Mouse (Mus musculus) neural tube, embryonic 14.5 days (tissue): ENCODE results near the gene Stoml1. TPM values are rescaled to one million over a fixed set of nuclear protein-coding genes. Genes with fewer than 3 reads are reported as not detected.

Experiments
- ATAC-seq: fragments of 200-750 bp; cut with Nextera tagmentation; 2 replicates; pipeline ENCODE4 v1.8.0; 2017; ENCODE audit warnings: low read depth, mild to moderate bottlenecking, moderate TSS enrichment, moderate library complexity
- H3K27ac ChIP-seq: fragments of 300-500 bp; sonication (generic); 2 replicates; pipeline ENCODE4 v1.5.1; 2014; ENCODE audit warnings: low read depth, mild to moderate bottlenecking, control low read depth, low read length, moderate library complexity, mixed read lengths
- H3K27me3 ChIP-seq: fragments of 300-500 bp; sonication (generic); 2 replicates; pipeline ENCODE4 v1.6.1; 2014; ENCODE audit warnings: low read length; ENCODE audit not compliant: control insufficient read depth, insufficient read depth
- H3K36me3 ChIP-seq: fragments of 300-500 bp; sonication (generic); 2 replicates; pipeline ENCODE4 v1.6.1; 2014; ENCODE audit warnings: low read length, mixed read lengths; ENCODE audit not compliant: control insufficient read depth, insufficient read depth
- H3K4me1 ChIP-seq: fragments of 300-500 bp; sonication (generic); 2 replicates; pipeline ENCODE4 v1.6.1; 2014; ENCODE audit warnings: low read length; ENCODE audit not compliant: control insufficient read depth, insufficient read depth
- H3K4me2 ChIP-seq: fragments of 300-500 bp; sonication (generic); 2 replicates; pipeline ENCODE4 v1.6.1; 2014; ENCODE audit warnings: mild to moderate bottlenecking, low read depth, low read length, control low read depth
- H3K4me3 ChIP-seq: fragments of 300-500 bp; sonication (generic); 2 replicates; pipeline ENCODE4 v1.5.1; 2014; ENCODE audit warnings: low read depth, low read length, control low read depth, mixed read lengths
- H3K9ac ChIP-seq: fragments of 300-500 bp; sonication (generic); replicated peaks from 2 replicates; pipeline ENCODE4 v1.6.1; 2014; ENCODE audit warnings: low read depth, mild to moderate bottlenecking, control low read depth, low read length, mixed read lengths
- H3K9me3 ChIP-seq: fragments of 300-500 bp; sonication (generic); 2 replicates; pipeline ENCODE4 v1.6.1; 2016; ENCODE audit warnings: low read length; ENCODE audit not compliant: control insufficient read depth
- WGBS: fragments of 180-500 bp; shearing (Covaris S2); extraction: QIAGEN DNeasy Blood & Tissue Kit; methylation state at CpG from one replicate; pipeline ENCODE4 v1.1.7; 2014; 5-methylcytosine and 5-hydroxymethylcytosine counted together
- polyA plus RNA-seq: library from polyadenylated mRNA; unstranded; fragments of >200 nt; fragmentation: Nextera tagmentation; extraction: Ambion mirVana; gene quantifications from 2 replicates; pipeline ENCODE4 v1.2.1, GENCODE M21; 2014

The Stoml1 gene
- 112 and 129 TPM in 2 replicates for polyA plus RNA-seq

DNA sequence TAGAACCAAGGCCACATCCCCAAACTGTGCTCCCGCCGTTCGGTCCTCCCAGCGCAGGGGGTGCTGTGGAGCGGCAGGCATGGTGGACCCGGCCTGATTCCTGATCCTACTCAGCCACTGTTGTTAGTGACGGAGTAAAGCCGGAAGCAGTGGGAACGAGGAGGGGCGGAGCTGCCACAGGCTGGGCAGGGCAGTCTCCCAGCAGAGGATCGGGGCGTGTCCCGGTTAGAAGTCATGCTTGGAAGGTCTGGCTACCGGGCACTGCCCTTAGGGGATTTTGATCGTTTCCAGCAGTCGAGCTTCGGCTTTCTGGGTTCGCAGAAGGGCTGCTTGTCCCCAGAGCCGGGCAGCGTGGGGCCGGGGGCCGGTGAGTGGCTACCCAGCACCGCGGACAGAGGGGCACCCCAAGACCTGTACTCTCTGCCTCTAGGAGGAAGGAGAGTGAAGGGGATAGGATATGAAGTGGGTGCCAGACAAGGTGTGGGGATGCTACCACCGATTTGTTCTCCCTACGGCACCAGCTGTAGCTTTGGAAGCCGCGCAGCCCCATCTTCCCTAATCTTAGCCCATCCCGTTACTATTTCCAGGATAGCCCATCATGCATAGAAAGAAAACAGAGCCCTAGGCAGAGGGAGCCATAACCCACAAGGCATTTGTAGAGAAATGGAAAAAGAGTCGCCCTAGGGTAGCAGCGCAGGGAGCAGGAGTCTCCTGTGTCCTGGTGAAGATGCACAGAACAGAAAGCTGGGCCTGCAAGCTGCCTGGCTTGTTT, at the start of gene Stoml1:
Gene Stoml1, plus strand, starts transcription at position 132 of the 772 bp plus-strand sequence.
- H3K9me3 ChIP-seq = no peaks in the 10 kb centered on the region
- H3K27me3 ChIP-seq = no peaks in the 10 kb centered on the region
- peaks cover 5% of the 10 kb centered on the region; the same call in 1 of the 2 replicates for H3K4me1 ChIP-seq
- peak within 1 kb of the TSS; percentile 88 for H3K4me3 ChIP-seq
- H3K36me3 ChIP-seq = 0 out of 2 replicates have a peak, but pooled peaks cover 9% of the 10 kb centered on the region
- H3K27ac ChIP-seq = peak within 1 kb of the TSS; percentile 75
- peak within 1 kb of the TSS; percentile 76 for H3K4me2 ChIP-seq
- under 1% methylated on average over 31 of the region's 31 CpGs for WGBS
- peak; percentile 98 for ATAC-seq
- peak within 1 kb of the TSS; percentile 86 for H3K9ac ChIP-seq

DNA sequence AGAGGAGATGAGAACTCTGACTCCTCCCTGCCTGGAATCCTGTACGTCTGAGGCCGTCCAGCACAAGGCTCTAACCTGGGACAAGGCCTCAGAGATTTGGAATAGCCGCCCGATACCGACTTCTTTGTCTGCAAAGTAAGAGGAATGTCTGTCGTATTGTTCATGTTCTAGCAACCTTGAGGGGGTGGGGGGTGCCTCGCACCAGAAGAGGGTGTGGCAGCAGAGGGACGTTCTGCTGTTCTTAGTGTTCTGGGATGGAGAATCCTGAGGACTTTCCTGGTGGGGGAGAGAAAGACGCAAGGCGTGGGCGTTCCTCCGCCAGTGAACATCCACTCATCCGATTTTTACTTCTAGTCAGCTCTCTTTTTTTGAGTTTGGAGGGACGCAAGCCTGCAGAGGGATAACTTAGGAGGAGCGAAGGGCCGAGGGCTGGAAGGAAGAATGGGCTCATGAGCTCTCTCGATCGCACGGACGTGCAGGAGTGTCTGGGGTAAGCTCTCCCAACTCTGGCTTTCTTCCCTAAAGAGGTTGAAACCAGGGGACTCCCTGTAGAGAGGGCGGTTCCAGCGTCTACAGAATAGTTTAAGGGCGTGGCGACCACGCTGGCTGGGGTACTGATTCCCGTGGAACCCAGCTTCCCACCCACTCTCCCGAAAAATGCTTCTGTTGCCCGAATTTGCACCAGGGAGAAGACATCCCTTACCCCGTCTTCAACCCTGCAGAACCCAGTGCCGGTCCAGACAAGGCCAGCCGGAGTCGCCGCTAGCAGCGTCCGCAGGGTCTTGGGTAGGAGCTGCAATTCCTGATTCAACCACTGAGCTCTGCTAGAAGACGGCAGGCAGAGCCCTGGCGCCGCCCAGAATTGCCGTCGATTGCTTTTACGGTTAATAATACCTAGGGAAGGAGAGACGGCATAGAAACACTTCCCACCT, 49.2 kb upstream of the Stoml1 start, which contains the start of the genes Islr and Islr2:
Gene Islr, minus strand, starts transcription at position 791 of the 932 bp plus-strand sequence.
Gene Islr2, minus strand, starts transcription at position 804 of the 932 bp plus-strand sequence.
- no peaks in the 10 kb centered on the region for H3K36me3 ChIP-seq
- WGBS = under 1% methylated on average over 42 of the region's 42 CpGs
- peaks cover 13% of the 10 kb centered on the region; the same call in 1 of the 2 replicates for H3K4me1 ChIP-seq
- no peaks in the 10 kb centered on the region for H3K9me3 ChIP-seq
- peaks cover 47% of the 10 kb centered on the region for H3K27me3 ChIP-seq
- peak within 1 kb of the TSS; percentile 31 for H3K4me2 ChIP-seq
- H3K4me3 ChIP-seq = peak within 1 kb of the TSS; percentile 24
- peak within 1 kb of the TSS; percentile 39; the same call in 1 of the 2 replicates for H3K9ac ChIP-seq
- peak; percentile 73 for ATAC-seq
- H3K27ac ChIP-seq = peak within 1 kb of the TSS; percentile 35; the same call in 1 of the 2 replicates

DNA sequence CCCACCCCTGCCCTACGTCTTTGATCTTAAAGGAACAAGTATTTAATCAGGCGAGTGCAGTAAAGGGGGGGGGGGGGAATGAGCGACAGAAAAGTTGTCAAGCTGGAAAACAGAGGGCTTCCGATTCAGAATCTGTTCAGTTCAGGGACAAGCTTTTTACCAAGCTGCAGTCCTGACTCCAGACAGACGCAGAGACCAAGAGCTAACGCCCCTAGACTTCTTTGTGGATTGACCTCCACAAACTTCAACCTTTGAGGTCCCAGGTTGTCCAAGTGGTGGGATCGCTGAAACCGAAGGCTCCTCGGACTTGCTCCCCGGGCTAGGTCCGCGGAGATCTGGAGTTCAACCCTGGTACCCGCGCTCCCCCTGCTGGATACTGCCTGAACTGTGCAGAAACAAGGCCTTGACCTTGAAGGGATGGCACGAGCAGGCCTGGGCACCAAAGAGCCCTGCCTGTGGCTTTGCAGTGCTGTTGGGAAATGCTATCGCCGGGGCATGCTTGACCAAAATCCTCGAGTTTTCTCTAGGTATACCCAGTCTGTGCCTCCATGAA, 48.4 kb upstream of the Stoml1 start:
- 0 out of 2 replicates have a peak overlapping the region, but pooled peaks have one; percentile 20 for H3K4me3 ChIP-seq
- H3K9me3 ChIP-seq = no peaks in the 10 kb centered on the region
- 0 out of 2 replicates have a peak overlapping the region, but pooled peaks have one; percentile 3 for H3K9ac ChIP-seq
- no peaks in the 10 kb centered on the region for H3K36me3 ChIP-seq
- WGBS = 3% methylated on average over 18 of the region's 18 CpGs
- peaks cover 40% of the 10 kb centered on the region for H3K27me3 ChIP-seq
- peaks cover 7% of the 10 kb centered on the region; the same call in 1 of the 2 replicates for H3K4me1 ChIP-seq
- no peak overlapping the region for H3K27ac ChIP-seq
- peak overlapping the region; percentile 29; the same call in 1 of the 2 replicates for H3K4me2 ChIP-seq
- ATAC-seq = peak; percentile 72

DNA sequence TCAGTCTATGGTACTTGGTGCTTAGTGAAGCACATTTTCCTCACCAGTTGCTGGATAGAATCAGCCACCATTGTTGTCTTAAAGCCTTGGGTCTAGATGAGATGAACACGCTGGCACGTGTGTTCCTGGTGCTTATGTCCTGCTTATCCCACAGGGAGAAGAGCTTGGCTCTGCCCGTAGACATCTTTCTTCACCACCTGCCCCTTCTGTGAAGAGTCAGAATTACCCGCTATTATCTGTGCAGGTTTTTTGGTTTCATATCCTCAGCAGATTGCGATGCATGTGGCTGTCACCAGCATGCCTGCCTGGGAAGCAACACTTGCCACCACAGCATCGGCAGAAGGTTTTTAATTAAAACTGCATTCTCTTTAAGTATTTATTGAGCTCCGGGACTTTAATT, 47.0 kb upstream of the Stoml1 start:
- H3K36me3 ChIP-seq = no peaks in the 10 kb centered on the region
- no peak overlapping the region for H3K4me3 ChIP-seq
- no peak overlapping the region for H3K9ac ChIP-seq
- no peak overlapping the region for H3K4me2 ChIP-seq
- no peak overlapping the region for H3K27ac ChIP-seq
- WGBS = 67% methylated on average over 7 of the region's 7 CpGs
- H3K27me3 ChIP-seq = peaks cover 25% of the 10 kb centered on the region
- H3K9me3 ChIP-seq = no peaks in the 10 kb centered on the region
- peaks cover 7% of the 10 kb centered on the region; the same call in 1 of the 2 replicates for H3K4me1 ChIP-seq
- ATAC-seq = no peak

DNA sequence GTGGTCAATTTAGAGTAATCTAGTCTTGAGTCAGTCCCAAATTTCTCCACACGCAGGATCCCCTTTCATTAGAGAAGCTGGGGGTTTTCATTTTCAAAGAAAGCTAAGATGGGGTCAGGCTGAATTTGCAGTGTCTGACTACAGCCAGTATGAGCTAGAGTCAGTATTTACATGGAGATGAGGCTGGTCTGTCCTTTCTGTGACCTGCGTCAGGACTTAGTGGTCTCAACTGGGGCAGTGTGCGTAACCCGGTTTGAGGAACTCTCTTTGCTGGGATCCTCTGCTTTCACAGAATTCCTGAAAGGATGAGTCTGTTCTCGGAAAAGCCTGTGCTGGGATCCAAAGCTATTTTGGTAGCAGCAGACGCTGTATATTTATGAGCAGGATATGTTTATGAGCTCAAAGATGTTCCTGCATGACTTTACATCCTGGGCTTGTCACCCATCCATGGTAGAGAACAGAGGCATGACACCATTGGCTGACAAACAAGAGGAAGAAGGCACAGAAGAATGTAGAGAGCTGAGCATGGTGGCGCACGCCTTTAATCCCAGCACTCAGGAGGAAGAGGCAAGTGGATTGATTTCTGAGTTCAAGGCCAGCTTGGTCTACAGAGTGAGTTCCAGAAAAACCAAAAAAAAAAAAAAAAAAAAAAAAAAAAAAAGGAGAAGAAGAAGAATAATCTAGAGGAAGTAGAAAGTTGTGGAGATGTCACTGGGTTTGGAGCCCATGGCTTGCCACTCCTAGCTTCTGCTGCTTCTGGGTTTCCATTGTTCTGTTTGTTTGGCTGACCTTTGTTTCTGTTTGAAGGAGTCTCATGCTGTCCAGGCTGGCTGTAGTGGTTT, 43.3 kb upstream of the Stoml1 start:
- no peaks in the 10 kb centered on the region for H3K36me3 ChIP-seq
- H3K4me1 ChIP-seq = peaks cover 5% of the 10 kb centered on the region; the same call in 1 of the 2 replicates
- no peaks in the 10 kb centered on the region for H3K27me3 ChIP-seq
- no peak overlapping the region for H3K4me3 ChIP-seq
- 63% methylated on average over 8 of the region's 8 CpGs for WGBS
- ATAC-seq = no peak
- no peaks in the 10 kb centered on the region for H3K9me3 ChIP-seq
- no peak overlapping the region for H3K27ac ChIP-seq
- no peak overlapping the region for H3K4me2 ChIP-seq
- H3K9ac ChIP-seq = no peak overlapping the region

DNA sequence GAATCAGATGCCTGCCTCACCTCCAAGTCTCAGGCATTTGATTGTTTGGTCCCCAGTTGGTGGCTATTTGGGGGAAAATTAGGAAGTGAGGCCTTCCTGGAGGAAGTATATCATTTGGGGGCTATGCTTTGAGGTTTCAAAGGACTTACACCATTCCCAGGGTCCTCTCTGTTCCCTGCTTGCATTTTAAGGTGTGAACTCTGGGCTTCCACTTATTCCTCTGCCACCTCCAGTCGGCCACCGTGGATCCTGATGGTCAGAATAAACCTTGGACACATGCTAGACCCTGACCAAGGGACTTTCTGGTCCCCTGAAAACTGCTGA, 42.7 kb upstream of the Stoml1 start:
- H3K9me3 ChIP-seq = no peaks in the 10 kb centered on the region
- no peak overlapping the region for H3K27ac ChIP-seq
- H3K4me1 ChIP-seq = peaks cover 5% of the 10 kb centered on the region; the same call in 1 of the 2 replicates
- no peak overlapping the region for H3K4me3 ChIP-seq
- no peak for ATAC-seq
- no peaks in the 10 kb centered on the region for H3K27me3 ChIP-seq
- H3K4me2 ChIP-seq = no peak overlapping the region
- 86% methylated on average over 2 of the region's 2 CpGs for WGBS
- H3K36me3 ChIP-seq = no peaks in the 10 kb centered on the region
- H3K9ac ChIP-seq = no peak overlapping the region

DNA sequence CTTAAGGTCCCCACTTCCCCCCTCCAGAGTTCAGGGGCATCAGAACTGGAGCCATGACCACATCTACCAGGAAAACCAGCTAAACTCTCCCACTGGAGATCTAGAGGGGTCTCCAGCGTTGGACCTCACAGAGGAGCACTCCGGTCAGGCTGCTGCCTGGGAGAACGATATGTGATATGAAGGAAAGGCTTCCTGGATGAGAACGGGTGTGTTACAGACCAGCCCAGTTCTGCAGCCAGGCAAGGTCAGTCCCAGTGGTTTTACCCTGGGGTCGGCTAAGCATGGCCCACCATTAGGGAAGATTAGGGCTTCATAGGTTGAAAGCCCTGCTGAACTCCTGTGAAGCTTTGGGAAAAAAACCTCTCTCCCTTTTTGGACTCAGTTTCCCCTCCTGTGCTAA, 39.6 kb upstream of the Stoml1 start:
- no peaks in the 10 kb centered on the region for H3K9me3 ChIP-seq
- H3K4me2 ChIP-seq = no peak overlapping the region
- no peak overlapping the region for H3K4me3 ChIP-seq
- no peak overlapping the region for H3K9ac ChIP-seq
- no peaks in the 10 kb centered on the region for H3K27me3 ChIP-seq
- H3K27ac ChIP-seq = no peak overlapping the region
- H3K36me3 ChIP-seq = no peaks in the 10 kb centered on the region
- H3K4me1 ChIP-seq = peaks cover 5% of the 10 kb centered on the region; the same call in 1 of the 2 replicates
- WGBS = 84% methylated on average over 5 of the region's 5 CpGs
- ATAC-seq = no peak

DNA sequence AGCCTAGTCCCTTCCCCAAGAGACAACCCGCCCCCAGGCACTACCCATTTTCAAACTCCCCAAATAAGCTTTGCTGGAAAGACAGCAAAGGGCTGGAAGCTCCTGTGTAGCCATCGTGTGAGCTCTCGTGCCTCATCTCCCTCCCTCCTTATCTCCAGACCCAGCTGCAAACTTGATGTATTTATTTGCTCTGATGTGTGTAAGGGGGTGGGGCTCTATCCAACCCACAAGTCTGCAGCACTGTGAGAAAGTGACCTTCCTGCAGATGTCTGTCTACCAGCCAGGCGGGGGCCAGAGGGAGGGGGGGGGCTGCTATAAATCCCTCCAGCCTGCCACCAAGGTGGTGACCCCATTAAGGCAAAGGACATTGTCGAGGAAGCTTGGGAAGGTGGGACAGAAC, 39.1 kb upstream of the Stoml1 start:
- no peak overlapping the region for H3K27ac ChIP-seq
- H3K4me1 ChIP-seq = peaks cover 5% of the 10 kb centered on the region; the same call in 1 of the 2 replicates
- H3K27me3 ChIP-seq = no peaks in the 10 kb centered on the region
- no peak overlapping the region for H3K4me3 ChIP-seq
- H3K36me3 ChIP-seq = no peaks in the 10 kb centered on the region
- no peaks in the 10 kb centered on the region for H3K9me3 ChIP-seq
- no peak overlapping the region for H3K4me2 ChIP-seq
- 17% methylated on average over 5 of the region's 5 CpGs for WGBS
- ATAC-seq = no peak; the same call in 1 of the 2 replicates
- no peak overlapping the region for H3K9ac ChIP-seq
